Mouse (Mus musculus) layer of hippocampus, postnatal 14 days (tissue): ENCODE results near the gene Mucl3. TPM values are rescaled to one million over a fixed set of nuclear protein-coding genes. Genes with fewer than 3 reads are reported as not detected.

Experiments used
- DNase-seq, 2 experiments: peaks; one replicate each; pipeline ENCODE4 v3.0.0; 2021 to 2022; ENCODE audit warnings: low spot score in 2 of 2, mixed read lengths in 1 of 2
- long read RNA-seq, 2 experiments: library from polyadenylated mRNA; stranded (forward); transcript quantifications; one replicate each; pipeline ENCODE4 v2.0.0; 2021
- total RNA-seq, 2 experiments: library from RNA; stranded (reverse); gene quantifications; 2 replicates each; pipeline ENCODE4 v1.2.3; 2021

The Mucl3 gene
- not detected for total RNA-seq
- long read RNA-seq, experiment 1: 0 reads
- long read RNA-seq, experiment 2: 0 reads

DNA sequence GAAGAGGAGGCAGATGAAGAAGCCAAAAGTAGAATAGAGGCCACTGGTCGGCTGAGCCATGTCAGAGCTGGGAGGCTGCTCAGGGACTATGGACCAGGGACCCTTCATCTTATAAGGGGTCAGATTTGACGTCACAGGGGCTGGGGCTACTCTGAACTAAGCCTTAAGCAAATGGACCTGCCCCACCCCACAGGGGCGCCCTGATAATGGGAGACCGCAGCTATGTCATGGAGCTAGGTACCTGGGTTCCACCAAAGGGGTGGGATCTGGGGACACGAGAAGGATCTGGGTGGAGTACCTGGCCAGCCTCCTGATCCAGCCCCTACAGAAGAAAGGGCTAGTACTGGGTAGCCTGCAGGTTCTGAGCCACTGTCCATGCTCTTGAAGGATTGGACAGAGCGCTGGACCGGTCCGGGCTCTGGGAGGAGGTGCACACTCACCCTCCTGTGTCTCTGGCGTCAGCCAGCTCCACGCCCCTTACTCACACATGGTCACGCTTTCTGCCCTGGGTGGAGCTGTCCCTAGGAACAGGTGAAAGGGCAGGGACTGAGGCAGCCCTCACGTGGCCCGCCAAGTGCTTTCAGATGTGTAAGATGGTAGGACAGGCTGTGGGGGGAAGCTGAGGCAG is at the start of gene Mucl3:
Mucl3 (minus strand) TSS at position 87 of the 628 bp plus-strand sequence.
- no peak for DNase-seq

DNA sequence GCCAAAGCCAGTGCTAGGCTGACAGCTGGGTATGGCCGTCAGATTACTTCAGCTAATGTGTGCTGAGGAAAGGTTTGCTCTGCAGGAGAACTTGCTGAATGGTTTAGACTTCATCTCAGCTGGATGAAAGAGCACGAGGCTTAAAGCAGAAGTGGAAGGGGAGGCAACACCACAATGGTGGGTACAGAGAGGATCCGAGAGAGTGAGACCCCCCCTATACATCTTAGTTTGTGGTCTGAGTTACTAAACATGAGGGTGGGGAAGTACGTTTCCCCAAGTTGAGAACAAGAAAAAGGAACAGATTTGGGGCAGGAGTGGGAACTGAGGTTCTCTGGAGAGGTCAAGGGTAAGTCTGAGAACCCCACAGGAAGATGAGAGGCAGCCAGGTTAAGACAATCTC is 48.9 kb upstream of the Mucl3 start:
- DNase-seq: no peak

DNA sequence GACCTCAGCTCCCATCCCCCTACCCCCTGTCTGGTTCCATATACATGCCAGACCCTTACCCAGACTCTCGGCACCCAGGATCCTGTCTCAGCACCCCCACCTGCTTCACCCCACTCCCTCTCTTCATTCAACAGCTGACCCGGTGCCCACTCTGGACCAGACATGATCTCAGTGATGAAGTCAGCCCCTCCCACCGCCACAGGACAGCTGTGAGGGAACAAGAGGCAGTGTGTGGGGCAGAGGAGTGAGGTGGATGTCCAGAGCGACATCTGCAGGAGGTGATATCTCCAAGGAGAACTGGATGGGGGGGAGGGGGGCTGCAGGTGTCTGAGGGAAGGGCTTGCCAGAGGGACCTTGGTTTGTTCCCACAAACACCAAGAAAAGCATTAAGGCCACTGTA is 48.3 kb upstream of the Mucl3 start:
- no peak for DNase-seq

DNA sequence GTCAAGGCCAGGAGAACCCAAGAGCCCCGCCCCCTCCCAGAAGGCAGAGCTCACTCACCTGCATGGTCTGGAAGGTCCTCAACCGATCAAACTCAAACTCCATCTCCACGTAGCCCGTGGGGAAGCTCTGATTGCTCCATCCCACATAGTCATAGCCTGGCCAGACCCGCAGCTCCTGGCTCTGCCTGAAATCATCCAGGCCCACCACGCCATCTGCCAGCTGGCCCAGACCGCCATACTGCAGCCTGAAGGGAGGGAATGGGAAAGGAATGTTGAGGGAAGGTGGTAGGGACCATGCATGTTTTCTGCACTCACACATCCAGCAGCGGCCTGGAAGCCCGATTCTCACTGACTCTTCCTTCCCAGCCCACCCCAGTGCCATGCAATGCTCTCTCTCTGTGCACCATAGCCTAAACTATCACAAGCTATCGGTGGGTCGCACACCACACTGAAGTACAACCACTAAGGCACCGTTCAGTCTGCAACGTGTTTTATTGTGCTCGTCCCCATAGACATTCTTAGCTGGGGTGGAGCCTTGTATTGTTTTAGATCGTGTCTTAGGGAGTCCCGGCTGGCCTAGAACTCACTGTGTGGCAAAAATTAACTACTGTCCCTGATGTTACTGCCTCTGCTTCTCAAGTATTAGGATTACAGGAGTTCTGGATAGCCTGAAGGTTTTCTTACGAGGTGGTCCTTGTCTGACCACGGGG is 46.6 kb upstream of the Mucl3 start:
- no peak for DNase-seq

DNA sequence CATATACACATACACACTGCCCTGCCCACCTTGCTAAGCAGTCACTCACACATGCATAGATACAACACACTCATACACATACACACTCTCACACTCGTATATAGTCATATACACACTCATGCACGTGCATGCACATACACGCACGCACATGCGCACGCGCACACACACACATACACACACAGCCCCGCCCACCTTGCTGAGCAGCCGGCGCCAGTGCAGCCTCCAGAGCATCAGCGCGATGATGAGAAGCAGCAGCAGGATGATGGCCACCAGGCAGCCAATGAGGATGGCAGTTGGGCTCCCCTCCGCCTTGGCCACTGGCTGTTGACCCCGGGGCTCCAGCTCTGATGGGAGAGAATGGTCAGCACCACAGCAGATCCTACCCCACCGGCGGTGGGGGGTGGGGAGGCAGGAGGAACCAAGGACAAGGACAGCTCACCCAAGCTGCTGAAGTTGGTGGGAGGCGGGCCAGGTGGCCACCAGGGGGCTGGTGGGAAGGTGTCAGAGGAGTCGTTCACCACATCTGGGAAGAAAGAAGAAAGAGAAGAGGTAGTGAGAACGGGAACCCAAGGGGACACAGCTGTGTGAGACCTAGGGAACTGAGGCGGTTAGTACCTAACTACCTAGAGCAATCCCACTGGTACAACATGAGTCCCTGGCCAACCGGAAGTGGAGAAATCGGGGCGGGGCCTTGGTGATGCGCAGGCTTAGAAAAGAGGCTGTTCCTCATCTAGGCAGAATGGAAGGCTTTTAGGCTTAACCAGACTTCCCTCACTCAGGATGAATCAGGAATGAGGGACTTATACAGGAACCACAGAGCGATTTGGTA is 45.1 kb upstream of the Mucl3 start:
- no peak for DNase-seq

DNA sequence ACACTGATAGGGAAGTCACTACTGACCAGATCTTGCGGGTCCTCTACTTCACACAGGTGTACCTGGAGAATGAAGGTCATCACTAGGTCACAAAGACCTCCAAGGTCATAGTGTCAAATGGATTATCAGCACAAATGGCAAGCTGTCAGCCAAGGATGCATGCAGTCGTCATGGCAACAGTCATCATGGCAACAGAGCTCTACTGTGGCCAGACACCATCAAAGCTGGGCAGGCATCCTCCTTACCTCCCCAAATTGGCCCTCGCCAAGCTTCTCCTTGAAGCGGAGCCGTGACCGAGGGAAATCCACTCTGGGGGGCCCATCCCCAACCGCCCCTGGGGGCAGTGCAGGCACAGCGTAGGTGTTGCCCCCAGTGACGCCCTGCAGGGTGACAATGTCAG is 41.6 kb upstream of the Mucl3 start:
- DNase-seq: no peak

DNA sequence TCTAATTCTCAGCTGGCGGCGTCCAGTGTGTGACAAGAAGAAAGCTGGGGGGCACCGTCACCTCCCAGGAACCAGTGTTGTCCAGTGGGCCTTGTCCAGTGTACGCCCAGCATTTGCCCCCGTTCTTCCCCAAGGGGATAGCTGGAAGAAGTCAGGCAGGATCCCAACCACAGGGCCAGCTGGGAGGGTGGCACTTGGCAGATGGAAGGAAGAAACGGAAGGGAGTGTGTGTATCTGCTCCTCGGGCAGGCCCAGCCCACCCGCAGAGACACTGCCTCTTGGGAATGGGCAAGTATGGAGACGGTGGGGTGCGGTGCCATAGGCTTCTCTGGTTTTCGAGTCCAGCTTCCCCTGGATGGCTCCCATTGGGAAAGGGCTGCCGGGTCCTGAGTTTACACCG is 38.5 kb upstream of the Mucl3 start:
- no peak for DNase-seq

DNA sequence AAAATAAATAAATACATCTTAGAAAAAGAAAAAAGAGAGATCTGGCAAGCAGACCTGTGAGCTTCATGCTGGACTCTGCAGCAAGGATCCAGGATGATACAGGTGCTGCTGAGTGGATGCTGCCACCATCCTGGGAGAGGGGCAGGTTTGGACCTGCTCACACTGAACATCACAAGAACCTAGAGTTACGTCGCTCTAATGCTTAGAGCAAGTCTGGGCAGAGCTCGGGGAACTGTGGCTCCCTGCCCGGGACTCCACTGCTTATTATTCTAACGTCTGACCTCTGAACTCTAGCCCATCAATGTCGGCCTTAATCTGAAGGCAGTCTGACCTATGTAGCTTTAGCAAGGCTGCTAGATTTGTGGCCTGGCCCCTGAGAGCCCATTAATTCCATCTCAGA is 37.1 kb upstream of the Mucl3 start:
- no peak for DNase-seq

DNA sequence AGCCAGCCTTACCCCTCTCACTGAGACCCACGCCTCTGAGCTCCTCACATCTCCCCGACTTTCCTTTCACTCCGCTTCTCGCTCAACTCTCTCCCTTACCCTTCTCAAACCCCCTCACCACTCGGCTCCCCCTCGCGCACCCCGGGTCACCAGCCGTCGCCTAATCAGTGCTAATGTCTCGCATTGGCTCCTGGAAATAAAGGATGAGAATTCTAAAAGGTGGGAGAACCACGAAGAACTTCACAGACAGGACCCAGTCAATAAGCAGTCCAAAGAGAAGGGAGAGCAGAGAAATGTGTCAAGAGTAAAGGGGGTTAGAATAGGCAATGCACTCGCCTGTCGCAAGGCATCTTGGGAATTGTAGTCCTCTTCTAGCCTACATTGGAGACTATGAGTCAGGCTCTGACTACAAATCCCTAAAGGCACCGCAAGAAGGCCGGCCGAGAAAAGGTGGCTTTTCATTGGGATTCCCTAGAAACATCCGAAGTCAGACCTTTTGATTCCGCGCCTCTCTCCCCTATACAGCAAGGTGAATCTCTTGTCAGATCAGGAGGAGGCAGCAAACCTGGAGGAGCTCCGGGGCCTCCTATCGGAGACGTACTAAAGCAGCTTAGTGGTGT is 30.0 kb upstream of the Mucl3 start, which contains the start of gene Gtf2h4:
Gtf2h4 (minus strand) TSS at position 324 of the 620 bp plus-strand sequence.
- DNase-seq: peak; percentile 83 to 96

DNA sequence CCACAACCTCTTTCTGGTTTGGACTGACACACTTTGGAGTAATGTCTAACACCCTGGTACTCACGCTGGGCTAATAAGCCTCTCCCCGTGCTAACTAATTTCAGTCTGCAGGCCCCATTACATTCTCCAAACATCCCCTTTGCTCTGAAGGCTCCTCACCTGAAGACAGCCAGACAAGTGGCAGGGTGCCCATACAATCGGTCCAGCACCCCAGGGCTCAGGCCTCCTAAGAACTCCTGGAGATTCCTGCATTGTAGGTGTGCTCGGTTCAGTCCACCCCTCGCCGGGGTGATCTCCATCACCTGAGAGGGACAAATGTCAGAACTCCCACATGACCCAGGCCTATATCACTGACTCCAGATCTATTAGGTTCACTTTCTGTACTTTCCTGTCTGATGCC is 29.0 kb upstream of the Mucl3 start:
- DNase-seq: no peak

DNA sequence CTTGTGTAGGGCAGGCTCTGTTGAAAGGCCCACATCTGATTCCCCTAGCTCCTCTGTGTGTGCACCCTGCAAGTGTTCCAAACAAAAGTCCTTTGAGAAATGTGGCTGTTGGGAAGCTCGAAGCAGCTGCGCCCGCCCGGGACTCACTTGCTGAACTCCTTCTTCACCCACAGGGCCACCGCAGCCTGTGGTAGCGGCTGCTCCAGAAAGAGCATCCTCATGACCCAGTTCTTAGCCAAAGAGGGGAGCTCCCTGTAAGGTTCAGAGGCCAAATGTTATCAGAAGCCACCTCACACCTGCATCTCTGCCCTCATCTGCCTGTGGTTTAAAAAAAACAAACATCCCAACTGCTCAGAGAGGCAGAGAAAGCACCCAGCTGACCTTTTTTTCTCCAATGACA is 28.4 kb upstream of the Mucl3 start:
- no peak for DNase-seq

DNA sequence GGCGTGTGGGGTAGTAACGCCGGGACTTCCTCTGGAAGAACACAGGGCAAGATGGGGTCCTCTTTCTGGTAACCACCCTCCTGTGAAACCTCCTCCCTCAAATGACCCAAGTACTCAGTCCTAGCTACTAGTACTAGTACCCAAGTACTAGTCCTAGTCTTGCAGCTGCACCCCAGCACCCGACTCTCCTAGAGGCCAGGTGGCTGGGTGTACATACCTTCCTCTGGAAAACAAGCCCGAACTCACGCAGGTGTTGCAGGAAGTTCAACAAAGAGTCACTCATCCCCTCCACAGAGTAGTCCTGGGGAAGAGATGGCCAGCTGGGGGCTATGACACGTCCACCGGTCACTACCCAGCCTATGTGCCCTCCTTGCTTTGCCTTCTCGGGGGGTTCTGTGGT is 26.2 kb upstream of the Mucl3 start:
- DNase-seq: no peak

DNA sequence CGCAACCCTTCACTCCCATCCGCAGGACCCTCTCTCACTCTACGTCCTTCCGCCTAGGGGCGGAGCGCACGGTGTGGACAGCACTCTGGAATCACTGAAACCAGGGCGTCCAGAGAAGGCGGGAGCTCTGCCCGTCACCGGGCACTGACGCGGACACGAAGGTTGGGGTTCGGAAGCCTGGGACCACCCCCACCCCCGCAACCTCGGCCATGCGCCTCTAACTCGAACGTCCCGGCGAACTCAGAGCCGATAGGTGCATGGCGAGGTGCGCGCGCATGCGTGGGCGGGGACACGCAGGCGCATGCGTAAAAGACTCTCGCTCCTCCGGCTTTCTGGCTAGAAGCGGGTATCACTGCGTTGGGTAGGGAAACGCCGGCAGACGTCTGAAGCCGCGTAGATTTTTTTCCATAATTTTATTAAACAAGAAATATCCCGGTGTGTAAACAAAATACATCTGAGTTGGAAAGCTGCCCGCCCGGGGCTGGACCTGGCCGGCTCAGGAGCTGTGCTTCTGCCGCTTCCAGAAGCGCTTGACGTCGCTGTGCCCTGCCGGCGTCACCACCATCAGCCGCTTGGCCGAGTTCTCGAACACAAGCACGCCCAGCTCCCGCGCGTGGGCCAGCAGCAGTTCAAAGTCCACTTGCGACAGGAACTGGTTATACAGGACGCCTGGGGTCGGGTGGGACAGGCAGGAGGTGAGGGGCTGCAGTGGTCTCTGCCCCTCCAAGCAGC is 24.0 kb upstream of the Mucl3 start, which contains the start of gene Vars2:
Vars2 (minus strand) TSS at position 259 of the 732 bp plus-strand sequence.
- peak; percentile 97 for DNase-seq

DNA sequence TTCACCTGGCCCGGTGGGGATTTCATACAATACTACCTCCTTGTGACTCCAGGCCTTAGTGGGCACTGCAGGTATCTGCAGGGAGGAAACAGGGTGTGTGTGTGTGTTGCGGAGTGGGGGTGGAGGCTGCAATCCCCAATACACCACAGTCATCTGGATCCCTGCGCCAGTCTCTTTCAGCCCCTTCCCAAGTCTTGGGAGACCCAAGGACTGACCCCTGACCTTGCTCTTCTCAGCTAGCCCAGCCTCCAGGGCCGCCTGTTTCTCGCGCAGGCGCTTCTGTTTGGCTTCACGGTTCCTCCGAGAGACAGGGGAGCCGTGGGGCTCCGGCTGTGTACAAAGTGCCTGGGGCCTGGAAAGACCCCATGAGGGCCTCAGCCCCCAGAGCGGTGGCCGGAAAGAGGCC is 23.4 kb upstream of the Mucl3 start:
- no peak for DNase-seq

DNA sequence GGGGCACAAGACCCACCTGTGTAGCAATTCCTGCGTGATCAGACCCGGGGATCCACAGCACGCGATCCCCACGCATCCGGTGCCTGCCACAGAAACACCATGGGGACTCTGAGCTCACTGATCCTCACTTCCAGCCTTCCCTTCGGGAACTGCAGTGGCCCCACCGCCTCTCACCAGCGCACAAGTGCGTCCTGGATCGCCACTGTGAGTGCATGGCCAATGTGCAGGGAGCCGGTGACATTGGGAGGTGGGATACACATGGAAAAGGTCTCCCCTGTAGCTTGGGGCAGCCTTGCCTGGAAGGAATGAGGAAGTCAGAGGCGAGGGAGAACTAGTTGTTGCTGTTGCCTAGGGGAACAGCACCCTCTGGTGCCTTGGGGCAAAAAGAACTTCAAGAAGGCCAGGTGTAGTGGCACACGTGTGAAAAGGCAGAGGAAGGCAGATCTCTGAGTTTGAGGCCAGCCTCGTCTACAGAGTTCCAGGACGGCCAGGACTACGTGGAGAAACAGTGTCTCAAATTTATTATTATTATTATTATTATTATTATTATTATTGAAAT is 22.5 kb upstream of the Mucl3 start:
- DNase-seq: no peak

DNA sequence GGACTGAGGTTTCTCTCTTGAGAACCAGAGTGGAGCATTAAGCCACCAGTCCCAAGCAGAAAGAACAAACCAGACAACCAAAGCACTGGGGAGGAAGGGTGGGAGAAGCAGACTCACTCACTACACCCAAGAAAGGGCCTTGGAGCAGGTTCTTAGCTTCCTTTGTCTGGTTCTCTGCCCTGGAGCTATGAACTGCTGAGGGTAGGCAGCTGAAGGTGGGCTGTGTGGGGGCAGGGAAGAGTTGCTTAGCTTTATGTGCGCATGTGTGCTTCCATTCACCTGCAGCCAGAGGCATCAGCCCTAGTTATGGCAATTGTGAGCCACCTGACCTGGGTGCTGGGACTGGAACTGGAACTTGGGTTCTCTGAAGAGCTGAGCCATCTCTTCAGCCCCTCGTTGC is 9.6 kb upstream of the Mucl3 start:
- no peak for DNase-seq

DNA sequence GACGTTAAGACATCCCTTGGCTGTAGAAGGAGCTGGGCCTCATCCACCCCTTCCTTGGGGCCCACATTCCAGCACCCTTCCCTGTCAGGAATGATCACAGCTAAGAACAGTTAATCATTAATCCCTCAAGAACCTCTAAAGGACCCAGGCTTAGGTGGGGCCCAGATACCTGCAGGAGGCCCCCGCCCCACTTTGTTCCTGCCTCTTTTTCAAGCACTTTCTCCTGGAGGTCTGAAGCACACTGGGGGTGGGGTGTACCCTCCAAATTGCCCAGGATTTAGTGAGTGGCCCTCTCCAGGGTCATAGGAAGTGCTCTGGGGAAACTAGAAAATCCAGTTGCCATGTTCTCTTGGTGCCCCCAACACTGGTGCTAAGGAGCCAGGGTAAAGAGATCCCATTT is 5.9 kb upstream of the Mucl3 start:
- no peak for DNase-seq

DNA sequence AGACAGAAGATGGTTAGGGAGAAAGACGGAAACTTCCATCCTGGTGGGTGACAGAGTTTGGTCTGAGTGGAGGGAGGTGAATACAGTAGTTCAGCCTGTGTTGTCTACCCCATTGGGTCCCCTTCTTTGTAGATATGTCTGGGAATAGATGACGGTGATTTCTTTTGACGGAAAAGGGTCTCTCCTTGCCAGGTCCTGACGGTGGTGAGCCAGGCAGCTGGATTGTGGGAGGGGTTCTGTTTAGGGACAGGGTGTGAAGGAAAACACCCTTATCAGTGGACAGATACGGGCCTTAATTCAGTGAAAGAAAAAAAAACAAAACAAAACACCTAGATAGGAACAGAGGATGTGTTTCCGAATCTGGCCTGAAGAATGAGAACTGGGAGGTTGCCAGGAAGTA is 4.1 kb downstream of the Mucl3 start:
- no peak for DNase-seq

DNA sequence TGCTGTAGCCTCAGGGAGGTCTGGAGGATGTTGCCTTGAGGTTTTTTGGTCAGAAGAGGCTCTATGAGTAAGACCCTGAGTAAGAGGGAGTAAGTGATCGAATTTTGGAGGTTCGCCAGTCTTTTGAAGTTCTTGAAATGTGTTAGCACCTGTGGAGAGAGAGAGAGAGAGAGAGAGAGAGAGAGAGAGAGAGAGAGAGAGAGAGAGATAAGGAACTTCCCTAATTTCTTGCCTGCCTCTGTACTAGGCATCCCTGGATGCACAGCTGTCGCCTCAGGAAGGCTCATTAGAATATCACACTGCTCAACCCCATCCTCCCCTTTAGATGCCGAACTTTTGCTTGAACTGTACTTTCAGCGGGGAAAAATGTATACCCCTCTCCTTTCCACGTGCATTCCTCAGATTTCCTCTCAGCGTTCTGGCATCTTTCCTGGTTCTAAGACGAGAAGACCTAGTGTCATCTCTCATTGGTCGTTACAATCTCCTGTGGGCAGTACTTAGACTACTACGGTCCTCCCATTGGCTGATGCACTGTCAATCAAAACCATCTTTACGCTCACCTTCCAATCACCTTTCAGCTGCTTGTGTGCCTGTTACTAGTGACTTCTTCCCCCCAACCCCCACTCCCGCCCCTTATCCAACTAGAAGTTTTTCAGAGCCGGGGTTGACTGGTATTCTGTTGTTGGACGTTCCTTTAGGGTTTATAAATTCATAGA is 4.9 kb downstream of the Mucl3 start:
- peak; percentile 38 to 69 for DNase-seq

DNA sequence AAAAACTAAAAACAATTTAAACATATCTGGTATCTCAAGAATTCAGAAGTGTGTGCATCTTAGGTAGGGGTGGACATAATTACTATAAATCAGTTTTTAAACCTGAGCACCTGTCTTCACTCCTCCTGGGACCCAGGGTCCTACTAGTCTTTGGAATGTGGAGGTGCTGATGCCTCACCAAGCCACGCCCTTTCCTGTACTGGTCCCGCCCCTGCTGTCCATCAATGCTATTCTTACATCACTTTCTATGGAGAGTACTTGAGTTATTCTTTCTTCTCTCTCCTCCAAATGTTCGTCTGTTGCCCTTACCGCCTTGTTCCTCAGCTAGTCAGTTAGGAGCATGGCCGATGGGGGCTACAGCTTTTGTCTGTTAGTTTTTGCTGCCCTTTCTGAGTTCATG is 7.1 kb downstream of the Mucl3 start:
- DNase-seq: peak in 1 of 2 experiments; percentile 16
